ENCODE assay signal across 23 mouse cellular contexts in the genomic region with DNA sequence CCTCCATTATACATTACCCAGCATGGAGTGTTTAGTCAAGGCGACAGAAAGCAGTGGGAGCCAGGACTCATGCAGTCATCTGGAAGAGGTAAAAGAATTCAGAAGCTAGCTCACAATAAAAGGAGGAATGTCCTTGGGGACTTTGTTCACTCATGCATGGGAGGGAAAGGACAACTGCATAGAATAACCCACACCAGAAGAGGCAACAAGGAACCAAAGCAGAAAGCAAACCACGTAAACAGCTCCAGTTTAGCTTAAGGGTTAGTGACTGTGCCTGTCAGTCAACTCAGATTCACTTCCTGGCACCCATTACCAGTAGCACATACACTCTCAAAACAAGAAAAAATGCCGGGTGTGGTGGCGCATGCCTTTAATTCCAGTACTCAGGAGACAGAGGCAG. TPM values are rescaled to one million over a fixed set of nuclear protein-coding genes. Genes with fewer than 3 reads are reported as not detected.
DNase-seq lines count a peak whose midpoint lies in the region; ATAC-seq and TF ChIP-seq lines count a peak whose summit lies in the region.
"Had no signal": no experiment of that assay in that cellular context is flagged by ENCODE, and none has a peak within 500 bp of the region (broad histone marks: within the 10 kb centered on the region; RNA-seq: fewer than 3 reads in every experiment).

No protein-coding gene starts in this region.

- no peaks in the 10 kb centered on the region for H3K9me3 ChIP-seq in limb, embryonic 10.5 days (replicated peaks)
- H3K9me3 ChIP-seq: heart, embryonic 13.5 days; midbrain, embryonic 13.5 days; neural tube, embryonic 12.5 days; stomach, embryonic 15.5 days had no signal

- 0 out of 2 replicates have a peak, but pooled peaks have one; percentile 15 for ATAC-seq in granulocyte monocyte progenitor cell, adult 5-6 weeks (replicated peaks; ENCODE audit: poor library complexity, severe bottlenecking)
- ATAC-seq: activated CD4-positive, CD25-positive, alpha-beta regulatory T cell, adult 4 months; intestine, embryonic 16.5 days; midbrain, embryonic 13.5 days had no signal

- intact Hi-C loops in left cerebral cortex, adult 2 months (cut with DNase I) = no loop called here

- H3K27ac ChIP-seq in limb, embryonic 10.5 days = no peak overlapping the region
- no peak overlapping the region for H3K27ac ChIP-seq in left cerebral cortex, adult 2 months
- H3K27ac ChIP-seq: heart, embryonic 13.5 days; hindbrain, embryonic 14.5 days; liver, embryonic 14.5 days; macrophage; midbrain, embryonic 13.5 days; neural tube, embryonic 12.5 days; stomach, embryonic 15.5 days had no signal

- TF ChIP-seq CTCF in left cerebral cortex, adult 2 months (IDR thresholded peaks at IDR 0.05) = no peak

- no peak overlapping the region for H3K4me3 ChIP-seq in limb, embryonic 10.5 days
- no peak overlapping the region for H3K4me3 ChIP-seq in left cerebral cortex, adult 2 months
- H3K4me3 ChIP-seq: heart, embryonic 13.5 days; midbrain, embryonic 13.5 days; neural tube, embryonic 12.5 days; stomach, embryonic 15.5 days had no signal

- peak; percentile 9 for DNase-seq in kidney, postnatal 14 days
- DNase-seq in kidney, postnatal 25 days = no peak
- DNase-seq in Muller cell, postnatal 12 days (ENCODE audit: inconsistent ontology term) = peak; percentile 75
- DNase-seq in yolk sac, embryonic 10.5 days (ENCODE audit: low spot score) = no peak
- no peak for DNase-seq in limb, embryonic 10.5 days (ENCODE audit: low spot score)
- DNase-seq in left cerebral cortex, adult 2 months (ENCODE audit: extremely low spot score in 1 of 2, low spot score in 2 of 2) = no peak
- DNase-seq: adrenal gland, postnatal 10 days; cerebellum, postnatal 14 days; embryo, embryonic 11 days; gastrocnemius, postnatal 10 days; heart, adult 18-20 months; heart, postnatal 36 days; thymus, adult 18-20 months had no signal

- H3K27me3 ChIP-seq in limb, embryonic 10.5 days (ENCODE audit: low read depth, poor library complexity, severe bottlenecking) = no peaks in the 10 kb centered on the region
- H3K27me3 ChIP-seq: heart, embryonic 13.5 days; midbrain, embryonic 13.5 days; neural tube, embryonic 12.5 days; stomach, embryonic 15.5 days had no signal

- no peaks in the 10 kb centered on the region for H3K4me1 ChIP-seq in limb, embryonic 10.5 days
- H3K4me1 ChIP-seq: midbrain, embryonic 13.5 days; neural tube, embryonic 12.5 days; stomach, embryonic 15.5 days had no signal

- no peaks in the 10 kb centered on the region for H3K36me3 ChIP-seq in limb, embryonic 10.5 days
- H3K36me3 ChIP-seq: heart, embryonic 13.5 days; midbrain, embryonic 13.5 days; neural tube, embryonic 12.5 days; stomach, embryonic 15.5 days had no signal

- WGBS in limb, embryonic 10.5 days = 82% methylated on average over 4 of the region's 4 CpGs

RNA-seq across cellular contexts. Expression of gene Dennd1b, which starts 6.1 kb away (rescaled TPM):
- 33.4 and 35.0 TPM in 2 replicates for total RNA-seq in granulocyte monocyte progenitor cell, adult 5-6 weeks (2014; fragmentation: Nextera tagmentation)
- 19.0 and 22.0 TPM in 2 replicates for total RNA-seq in granulocyte monocyte progenitor cell, adult 5-6 weeks (2017)
- 10.7 and 11.1 TPM in 2 replicates for polyA plus RNA-seq in limb, embryonic 10.5 days (2016; fragmentation: Nextera tagmentation; extraction: Ambion mirVana)
- 10 to 100 TPM; 44.6 to 48.9 TPM for total RNA-seq in left cerebral cortex, adult 2 months (2021)

Comparison
In these comparisons a context has a peak if more than half of its experiments do, and no peak if none do; other contexts are left out.
1. DNase-seq: peak in kidney, postnatal 14 days (single experiment) and Muller cell, postnatal 12 days (single experiment); none in kidney, postnatal 25 days (0 of 2), yolk sac, embryonic 10.5 days (single experiment), limb, embryonic 10.5 days (single experiment) and left cerebral cortex, adult 2 months (0 of 2).